Mouse (Mus musculus): ENCODE data around the gene Angptl3. TPM values are rescaled to one million over a fixed set of nuclear protein-coding genes. Genes with fewer than 3 reads are reported as not detected.

The Angptl3 gene
- total RNA-seq, 2 experiments from 2014 or later, result 0.71 TPM; not detected in 1

Other genes with a start within 250 kb of the Angptl3 start
- gene Kank4, start 213.4 kb upstream of the Angptl3 start, total RNA-seq (2021), result 1 to 10 TPM; 2.4 to 2.7 TPM
- gene I0C0044D17Rik, start 207.1 kb upstream of the Angptl3 start, total RNA-seq (2021), result not detected
- gene Usp1, start 107.1 kb upstream of the Angptl3 start, total RNA-seq (2021), result 10 to 100 TPM; 26.8 to 27.2 TPM
- 10 to 100 TPM; 30.7 to 37.4 TPM for gene Dock7, start 90.0 kb downstream of the Angptl3 start, total RNA-seq (2021)
- 10 to 100 TPM; 32.5 to 35.1 TPM for gene Atg4c, start 163.0 kb downstream of the Angptl3 start, total RNA-seq (2021)